Mouse (Mus musculus): ENCODE results near the gene Abcf3.

GRCm38 (mm10) chr16:20591076-20591705, 42.8 kb downstream of the Abcf3 start:
- no peak for TF ChIP-seq CTCF (IDR thresholded peaks at IDR 0.05)
- TF ChIP-seq EP300 (IDR thresholded peaks at IDR 0.05) = no peak
